Mouse (Mus musculus) c-Kit-negative CD71-positive TER-119-positive erythroid progenitor cells, embryonic 14.5 days (primary cell): ENCODE measurements around the gene Adamts16.

Source experiments
- DNase-seq: peaks from one replicate; pipeline ENCODE4 v3.0.0-alpha.2; 2013; ENCODE audit warnings: low read depth, low spot score

Adamts16 gene

DNA sequence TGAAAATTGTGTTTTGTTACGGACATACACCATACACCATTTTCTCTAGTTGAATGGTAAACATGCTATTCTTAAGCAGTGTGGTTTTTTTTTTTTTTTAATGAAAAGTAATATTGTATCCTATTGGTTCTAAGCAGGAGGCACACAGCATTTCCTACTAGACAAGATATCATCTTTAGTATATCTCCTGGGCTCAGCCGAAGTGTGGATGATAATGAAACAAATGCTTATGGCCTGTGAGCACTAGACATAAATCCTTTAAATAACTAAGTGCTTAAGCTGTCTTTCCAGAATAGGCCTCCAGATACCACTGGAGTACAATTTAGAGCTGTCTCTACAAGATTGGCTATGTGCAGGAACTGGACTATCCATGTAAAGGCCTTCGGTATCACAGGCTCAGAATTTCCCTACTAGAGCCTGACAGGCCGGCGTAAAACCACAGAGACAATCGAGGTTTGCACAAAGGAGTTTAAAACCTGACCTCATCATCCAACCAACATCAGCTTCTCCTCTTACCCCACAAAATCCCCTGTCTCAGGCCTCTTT lies 8.9 kb downstream of the Adamts16 start:
- no peak for DNase-seq

DNA sequence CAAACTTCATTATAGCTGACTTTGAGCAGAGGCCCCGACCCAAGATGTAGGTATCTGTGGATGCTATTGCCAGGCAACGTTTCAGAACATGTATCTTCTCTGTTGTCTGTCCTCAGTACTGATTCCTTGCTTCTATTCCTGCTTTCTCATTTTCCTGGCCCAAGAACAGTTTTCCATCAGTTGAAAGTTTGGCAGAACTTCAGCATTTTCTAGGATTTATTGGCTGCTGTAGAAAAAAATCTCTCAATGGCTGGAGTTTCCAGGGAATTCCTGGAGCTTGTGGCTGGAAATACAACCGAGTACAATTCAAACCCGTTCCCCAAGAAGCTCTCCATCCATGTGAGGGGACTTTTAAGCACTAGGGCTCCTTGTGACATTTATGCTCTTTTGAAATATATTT lies 10.6 kb downstream of the Adamts16 start:
- DNase-seq: no peak

DNA sequence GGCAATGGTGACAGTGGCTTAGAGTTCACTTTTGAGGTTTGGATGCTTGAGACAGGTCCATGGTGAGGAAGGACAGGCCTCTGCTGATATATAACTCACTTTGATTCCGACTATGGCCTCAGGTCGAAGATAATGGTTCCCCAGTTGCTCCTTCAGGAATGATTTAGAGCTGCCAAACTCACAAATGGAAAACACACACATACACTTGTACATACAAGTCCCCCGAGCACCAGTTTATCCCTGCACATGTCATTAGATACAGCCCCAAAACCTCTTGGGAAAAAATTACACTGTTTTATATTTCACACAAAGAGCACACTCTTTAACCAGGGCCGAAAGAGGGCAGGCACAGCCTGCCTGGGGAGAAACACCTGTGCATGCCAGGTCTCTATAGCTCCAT lies 14.1 kb downstream of the Adamts16 start:
- DNase-seq: no peak

DNA sequence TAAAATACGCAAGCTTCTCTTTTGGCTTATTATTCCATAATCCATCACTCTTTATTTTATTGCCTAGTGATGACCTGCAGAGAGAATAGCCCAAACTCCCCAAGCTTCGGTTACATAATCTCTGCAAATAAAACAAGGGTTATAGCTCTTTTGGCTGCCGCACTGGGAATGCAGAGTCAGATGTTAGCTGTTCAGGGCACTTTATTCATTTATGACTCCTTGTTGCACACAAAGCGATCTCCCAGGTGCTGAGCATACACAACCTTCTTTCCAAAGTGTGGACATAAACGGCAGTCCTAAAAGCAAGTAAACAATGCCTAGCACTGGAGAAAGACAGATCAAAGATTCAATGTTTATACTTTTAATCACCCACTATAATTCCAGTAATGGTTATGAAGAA lies 16.3 kb downstream of the Adamts16 start:
- no peak for DNase-seq

DNA sequence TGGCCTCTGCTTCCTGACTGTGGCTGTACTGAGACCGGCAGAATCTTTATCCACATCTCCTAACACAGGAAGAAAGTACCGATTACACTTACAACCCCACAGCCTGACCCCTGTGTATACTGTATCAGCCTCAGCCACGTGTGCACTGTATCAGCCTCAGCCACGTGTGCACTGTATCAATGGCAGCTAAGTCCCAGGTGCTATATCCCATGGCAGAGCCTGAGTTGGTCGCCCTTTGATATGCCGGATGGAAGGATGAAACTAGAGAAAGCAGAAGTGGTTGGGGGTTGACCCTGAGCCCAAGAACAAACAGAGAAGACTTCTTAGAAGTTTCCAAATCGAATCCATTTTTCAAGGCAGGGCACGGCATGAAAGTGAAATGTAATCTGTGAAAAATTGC lies 17.9 kb downstream of the Adamts16 start:
- no peak for DNase-seq

DNA sequence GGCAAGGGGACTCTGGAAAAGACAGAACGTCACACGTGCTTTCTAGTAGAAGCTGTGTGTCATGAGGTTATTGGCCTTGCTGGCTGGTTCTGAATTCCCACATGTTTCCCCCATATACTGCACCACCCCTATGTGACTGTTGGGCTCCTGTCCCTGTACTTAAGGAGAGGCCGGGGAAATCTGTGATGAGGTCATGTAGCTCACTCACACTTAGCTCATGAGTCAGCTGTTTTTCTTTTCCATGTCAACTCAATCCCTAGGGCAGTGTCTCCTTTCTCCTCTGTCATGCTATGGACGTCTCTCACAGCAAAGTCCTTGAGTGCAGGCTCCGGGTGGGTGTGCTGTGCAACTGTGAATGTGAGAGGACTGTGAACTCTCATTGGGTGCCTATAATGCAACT lies 22.6 kb downstream of the Adamts16 start:
- no peak for DNase-seq

DNA sequence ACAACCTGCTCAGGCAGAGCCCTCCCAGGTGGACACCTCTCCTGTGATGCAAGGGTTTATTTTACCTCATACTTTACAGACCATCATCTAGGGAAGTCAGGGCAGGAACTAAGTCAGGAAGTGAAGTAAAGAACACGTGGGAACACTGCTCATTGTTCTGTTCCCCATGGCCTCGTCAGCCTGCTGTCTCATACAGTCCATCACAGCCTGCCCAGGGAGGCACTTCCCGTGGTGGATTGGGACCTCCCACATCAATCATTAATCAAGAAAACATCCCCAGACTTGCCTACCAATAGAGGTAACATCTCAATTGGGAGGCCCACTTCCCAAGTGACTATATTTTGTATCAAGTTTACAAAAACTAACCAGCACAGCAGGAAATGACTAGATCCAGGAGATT lies 27.2 kb downstream of the Adamts16 start:
- no peak for DNase-seq

DNA sequence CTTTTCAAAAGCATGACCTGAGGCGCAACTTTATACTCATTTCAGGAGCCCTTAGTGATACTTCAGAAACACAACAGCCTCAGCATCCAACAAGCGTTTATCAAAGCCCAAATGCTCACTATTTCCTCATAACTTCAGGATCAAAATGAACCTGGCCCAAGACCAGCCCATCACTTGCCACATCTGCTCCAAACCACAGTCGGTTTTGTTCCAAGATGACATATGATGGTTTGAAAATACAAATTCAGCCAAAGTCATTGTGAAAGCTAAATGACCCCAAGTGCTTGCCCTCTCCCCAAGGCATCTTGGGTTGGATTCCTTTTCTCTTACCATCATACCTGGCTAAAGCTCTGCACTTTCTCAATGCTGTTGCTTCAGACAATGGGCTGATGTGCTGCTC lies 36.1 kb downstream of the Adamts16 start:
- no peak for DNase-seq

DNA sequence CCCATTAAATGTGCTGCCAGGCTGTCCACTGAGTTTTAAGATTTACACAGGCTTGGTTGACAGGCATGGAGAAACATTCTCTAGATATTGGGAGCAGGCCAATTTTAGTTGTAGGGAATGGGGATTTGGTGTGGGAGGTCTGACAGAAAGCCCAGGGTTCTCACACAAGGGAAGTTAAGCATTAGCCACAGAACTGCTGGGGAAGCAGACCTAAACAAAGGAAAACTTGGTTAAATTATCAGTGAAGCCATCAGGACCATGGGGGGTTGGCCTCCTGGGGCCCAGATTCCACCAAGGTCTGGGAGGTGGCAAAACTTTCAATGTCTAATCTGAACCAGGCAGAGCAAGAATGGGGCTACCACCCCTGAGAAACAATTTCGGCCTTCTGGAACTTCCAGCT lies 38.8 kb downstream of the Adamts16 start:
- DNase-seq: no peak

DNA sequence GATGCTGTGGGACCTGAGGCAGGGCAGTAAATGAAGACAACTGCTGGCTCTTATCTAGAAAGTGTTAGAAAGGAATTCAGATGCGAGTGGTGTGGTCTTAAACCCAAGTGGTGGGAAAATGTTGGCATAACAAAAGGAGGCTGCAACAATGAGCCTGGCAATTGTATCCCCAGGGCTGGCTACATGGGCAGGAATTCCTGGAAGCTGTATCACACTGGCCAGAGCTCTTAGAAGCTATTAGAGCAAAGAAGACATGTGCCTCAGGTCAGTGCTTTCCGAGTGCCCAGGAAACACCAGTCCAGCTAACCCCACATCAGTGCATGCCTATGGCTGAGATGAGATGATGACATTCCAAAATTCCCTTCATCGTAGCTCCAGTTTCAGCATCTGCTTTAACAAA lies 42.3 kb downstream of the Adamts16 start:
- no peak for DNase-seq

DNA sequence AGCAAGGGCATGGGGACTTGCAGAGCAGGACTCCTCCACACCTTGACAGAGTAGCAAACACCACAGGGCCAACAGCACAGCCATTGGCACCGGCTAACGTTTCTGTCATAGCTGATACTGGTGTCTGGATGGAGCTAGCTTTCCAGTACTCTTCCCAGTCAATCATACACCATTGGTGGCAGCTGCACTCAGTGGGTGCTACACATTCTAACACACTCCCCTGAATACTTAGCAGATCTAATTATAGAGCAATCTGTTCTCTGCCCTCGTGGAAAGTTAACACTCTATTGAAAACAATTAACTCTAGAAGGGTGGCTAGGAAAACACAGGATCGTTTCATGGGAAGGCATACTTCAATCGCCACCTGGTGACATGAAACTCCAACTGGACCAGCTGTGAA lies 43.2 kb downstream of the Adamts16 start:
- DNase-seq: no peak

DNA sequence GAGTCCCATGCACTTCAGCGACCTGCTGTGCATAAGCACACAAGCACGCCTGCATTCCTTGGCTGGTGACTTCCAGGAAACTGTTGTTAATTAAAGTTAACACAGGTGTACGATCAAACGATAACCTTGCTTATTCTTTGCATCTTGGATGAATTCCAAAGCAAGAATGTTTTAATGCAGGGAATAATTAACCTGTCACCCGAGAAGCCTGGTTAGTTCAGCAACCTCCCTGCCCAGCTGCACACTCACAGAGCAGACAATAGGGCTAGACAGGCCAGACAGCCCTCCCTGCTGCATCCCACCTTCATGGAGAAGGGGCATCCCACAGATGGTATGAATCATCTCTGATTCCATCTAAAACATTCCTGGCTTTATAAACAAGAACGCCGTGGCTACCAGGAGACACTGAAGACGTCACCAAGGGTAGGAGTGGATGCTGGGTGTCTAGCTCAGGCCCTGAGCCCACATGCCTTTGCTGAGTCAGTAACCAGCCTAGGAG lies 47.5 kb downstream of the Adamts16 start:
- no peak for DNase-seq

DNA sequence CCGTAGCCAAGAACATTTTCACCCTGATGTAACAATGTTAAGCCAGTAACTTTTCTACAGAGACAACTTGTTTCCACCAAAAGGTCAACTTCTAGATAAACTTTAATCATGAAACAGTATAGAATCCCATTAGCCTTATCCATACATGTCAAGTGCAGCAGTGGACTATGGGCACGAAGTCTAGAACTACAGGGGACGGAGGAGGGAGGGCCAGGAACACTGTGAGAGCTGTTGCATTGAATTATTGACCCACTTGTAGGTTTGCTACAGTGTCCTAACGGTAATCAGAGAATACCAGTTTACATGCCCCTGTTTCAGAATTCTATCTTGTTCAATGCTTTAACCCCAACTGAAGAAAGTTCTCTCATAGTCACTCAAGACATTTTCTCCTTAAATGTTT lies 48.0 kb downstream of the Adamts16 start:
- DNase-seq: no peak

DNA sequence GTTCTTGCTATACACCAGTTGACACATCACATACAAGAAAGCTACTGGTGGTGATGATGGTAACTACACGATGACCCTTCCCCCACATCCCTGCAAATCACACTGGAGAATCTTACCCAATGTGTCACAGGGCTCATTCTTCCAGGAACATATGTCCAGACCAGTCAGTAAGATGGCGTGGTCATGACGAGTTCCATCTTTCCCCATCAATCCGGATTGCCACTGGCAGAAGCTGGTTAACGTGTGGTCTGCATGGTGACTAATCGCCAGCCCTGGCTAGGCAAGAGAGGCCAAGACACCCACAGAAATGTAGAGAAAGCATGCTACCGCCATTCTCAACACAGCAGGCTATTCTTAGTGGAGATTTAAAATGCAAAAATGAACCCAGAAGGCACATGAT lies 48.7 kb downstream of the Adamts16 start:
- no peak for DNase-seq

DNA sequence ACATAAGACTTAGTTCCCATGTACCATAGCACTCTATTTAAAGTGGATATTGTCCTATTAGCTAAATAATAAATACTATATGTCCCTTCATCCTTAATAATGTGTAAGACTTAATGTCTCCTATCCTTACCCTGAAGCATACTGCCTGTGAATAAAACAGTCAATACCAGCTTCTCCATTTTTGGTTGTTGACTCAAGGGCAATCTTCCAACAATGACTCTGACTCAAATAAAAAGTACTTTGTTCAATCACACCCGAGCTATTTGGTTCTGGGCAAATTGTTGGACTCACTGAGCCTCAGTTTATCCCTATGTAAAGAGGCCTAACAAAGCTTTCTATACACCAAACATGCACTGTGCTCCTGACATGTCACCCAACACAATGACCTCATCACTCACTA lies 51.8 kb downstream of the Adamts16 start:
- no peak for DNase-seq

DNA sequence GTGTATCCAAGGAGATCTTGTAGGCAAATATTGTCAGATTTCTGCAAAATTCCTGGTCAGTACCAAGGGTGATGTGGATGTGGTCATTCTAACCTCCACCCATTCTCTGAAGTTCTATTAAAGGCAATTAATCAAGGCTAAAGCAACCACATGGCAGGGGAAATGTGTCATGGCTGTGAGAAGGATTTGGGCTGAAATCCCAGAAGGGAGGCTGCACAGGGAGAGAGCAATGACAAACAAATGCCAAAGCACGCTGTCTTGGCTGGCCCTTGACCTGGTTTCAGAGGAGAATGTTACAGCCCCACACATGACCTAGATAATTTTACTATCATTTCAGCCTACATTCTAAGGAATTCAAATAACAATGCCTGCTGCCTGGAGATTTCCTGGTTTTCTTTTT lies 52.6 kb downstream of the Adamts16 start:
- no peak for DNase-seq

DNA sequence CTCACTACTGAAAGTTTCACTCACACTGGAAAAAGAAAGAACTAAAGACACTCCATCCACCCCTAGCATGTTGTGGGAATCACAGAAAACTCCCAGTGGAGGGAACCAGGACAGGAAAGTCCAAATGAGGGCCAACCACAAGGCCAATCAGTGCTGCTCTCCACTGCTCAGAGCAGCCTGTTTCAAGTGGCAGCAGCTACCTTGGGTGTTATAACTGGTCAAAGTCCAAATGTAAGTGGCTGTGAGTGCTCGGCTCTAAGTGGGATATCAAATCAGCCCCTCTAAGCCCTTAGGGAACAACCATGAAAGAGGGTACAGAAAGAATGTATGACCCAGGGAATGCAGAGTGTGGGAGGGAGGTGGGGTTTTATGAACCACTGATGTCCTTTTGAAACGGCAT lies 56.5 kb downstream of the Adamts16 start:
- no peak for DNase-seq

DNA sequence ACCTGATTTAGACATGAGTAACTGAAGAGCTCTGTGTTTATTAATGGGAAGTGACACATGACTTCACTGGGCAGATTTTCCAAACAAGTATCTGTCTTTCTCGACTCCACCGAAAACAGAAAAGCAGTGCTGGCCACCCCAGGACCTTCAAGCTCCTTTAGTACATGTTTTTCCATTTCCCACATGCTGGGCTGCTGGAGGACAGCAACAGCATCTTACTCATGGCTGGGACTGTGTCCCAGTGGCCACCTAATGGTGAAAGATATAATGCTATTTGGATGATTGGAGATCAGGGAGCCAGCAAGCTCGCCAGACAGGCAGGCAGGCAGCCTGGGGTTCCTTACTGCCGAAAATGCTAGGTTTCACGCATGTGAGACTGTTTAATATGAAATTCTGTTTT lies 57.5 kb downstream of the Adamts16 start:
- DNase-seq: no peak

DNA sequence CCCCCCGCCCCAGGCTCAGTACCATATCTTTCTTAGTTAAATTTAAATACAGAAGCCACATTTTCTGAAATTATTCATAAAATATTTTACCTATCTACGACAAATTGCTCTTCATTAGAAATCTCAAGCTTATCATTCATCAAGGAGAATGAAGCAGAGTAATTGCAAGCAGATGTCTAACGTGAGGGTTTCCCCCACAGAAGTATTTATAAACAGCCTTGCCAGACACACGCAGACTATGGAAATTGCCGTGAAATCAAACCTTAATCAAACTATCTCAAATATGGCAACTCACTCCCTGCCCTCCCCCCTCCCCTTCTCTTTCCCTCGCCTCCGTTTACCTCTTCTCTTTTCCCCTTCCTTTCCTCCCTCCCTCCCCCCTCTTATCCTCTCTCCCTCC lies 61.8 kb downstream of the Adamts16 start:
- DNase-seq: no peak

DNA sequence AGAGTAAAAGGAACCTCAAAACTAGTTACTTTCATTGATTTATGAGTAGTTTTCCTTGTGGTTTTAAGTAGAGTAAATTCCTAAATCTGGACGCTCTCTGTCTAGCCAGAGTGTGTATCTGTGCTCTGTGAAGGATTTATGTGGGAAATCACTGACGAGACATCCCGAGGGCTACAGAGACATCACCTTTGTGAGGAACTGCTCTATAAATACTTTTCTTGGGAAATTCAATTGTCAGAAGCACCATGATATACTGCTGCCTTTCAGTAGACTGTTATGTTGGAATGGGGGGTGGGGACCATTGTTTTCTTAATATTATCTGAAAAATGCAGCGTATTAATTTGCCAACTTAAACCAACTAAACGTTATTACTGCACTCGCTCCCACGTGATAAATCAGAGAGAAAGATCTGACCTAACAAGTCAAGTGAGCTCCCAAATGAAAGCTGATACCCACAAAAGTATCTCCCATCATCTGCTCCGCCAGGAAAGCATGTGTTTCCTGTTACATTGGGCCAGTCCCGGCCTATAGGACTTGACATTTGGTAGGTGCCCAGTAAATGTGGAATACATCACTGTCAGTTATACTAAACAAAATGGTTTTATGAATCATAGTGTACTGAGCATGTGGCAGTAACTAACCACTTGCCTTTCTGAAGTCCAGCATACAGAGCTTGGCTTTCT lies 62.6 kb downstream of the Adamts16 start:
- DNase-seq: no peak

DNA sequence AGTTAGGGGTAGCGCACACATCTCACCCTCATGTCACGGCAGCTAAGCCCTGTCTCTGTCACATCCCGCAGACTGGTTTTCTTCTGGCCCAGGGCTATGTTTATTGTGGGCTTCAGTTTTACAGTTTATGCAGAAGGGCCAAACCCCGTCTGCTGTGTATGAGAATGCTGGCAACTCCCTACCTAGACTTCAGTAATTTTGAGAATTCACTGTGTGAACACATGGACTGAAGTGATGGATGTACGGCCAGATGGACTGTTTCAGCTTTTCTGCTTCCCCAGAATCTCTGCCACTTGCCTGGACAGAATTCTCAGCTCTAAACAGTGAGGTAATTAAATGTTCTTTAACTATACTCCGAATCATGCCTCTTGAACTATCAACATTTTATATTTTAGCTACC lies 70.5 kb downstream of the Adamts16 start:
- DNase-seq: no peak

DNA sequence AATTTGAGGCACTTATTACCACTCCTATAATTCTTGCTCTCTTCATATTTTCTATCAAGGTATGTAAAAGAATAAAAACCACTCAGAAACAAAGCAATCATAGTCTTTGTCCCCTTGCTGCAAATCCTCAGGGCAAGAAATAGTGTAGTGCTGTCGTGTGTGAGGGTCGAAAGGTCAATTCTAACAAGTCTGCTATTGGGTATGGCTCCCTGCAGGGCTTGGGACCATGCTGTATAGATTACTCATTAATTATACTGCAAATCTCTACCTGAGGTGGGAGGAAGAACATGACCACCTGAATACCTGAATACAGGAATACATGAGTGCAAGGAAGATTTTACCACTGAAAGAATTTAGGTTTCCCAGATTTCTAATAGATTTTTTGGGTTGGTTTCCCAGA lies 72.5 kb downstream of the Adamts16 start:
- DNase-seq: no peak

DNA sequence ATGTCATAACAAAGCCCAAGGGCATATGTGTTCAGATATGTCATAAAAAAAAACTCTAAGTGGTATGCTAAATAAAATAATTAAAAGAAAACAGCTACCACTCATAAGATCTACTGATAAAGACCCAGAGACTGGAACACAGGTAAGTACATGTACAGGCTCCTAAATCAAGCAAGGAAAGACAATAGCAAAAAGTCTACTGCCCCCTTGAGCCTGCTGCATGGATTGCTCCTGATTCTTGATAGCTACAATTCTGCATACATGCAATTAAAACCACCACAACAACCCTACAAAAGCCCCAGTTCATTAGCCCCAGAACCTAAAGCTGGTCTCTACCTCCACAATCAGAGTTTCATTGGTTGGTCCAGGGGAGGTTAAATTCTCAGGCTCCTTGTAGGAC lies 74.1 kb downstream of the Adamts16 start:
- DNase-seq: no peak

DNA sequence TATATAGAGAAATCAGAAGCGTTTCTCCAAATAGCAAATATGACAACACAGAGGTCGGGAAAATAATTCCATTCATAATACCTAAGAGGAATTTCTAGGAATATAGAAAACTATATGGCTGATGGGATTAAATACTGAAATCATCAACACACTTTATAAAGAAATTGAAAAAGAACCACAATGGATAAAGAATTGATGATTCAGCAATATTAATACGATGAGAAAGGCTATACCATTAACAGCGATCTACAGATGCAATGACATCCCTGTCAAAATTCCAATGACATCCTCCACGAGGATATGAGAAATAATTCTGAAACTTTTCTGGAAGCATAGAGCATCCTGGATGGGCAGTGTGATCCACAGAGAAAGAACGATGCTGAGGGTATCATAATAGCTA lies 76.9 kb downstream of the Adamts16 start:
- no peak for DNase-seq
